Mouse (Mus musculus): ENCODE results near the gene Kif21b. TPM values are rescaled to one million over a fixed set of nuclear protein-coding genes. Genes with fewer than 3 reads are reported as not detected.

The Kif21b gene
- polyA plus RNA-seq, 1 experiment: 9.3 TPM

GRCm38 (mm10) chr1:136167657-136168056 is 36.5 kb downstream of the Kif21b start:
- H3K36me3 ChIP-seq (replicated peaks; ENCODE audit: low read length): peaks cover 99% of the 10 kb centered on the region
- peaks cover 8% of the 10 kb centered on the region; the same call in 1 of the 2 replicates for H3K4me1 ChIP-seq
- TF ChIP-seq GATA1 (IDR thresholded peaks at IDR 0.05; ENCODE audit: borderline replicate concordance, low read length): no peak
- TF ChIP-seq FLI1 (IDR thresholded peaks at IDR 0.05; ENCODE audit: low read length): no peak
- no peaks in the 10 kb centered on the region for H3K9me3 ChIP-seq
- no peaks in the 10 kb centered on the region for H3K27me3 ChIP-seq (replicated peaks)
- H3K4me3 ChIP-seq (replicated peaks): no peak overlapping the region

GRCm38 (mm10) chr1:136170109-136170508 is 38.9 kb downstream of the Kif21b start:
- Histone ChIP-seq H3K4me3 (replicated peaks) (no peak overlapping the region), H3K27me3 (replicated peaks) (no peaks in the 10 kb centered on the region), H3K9me3 (no peaks in the 10 kb centered on the region), H3K36me3 (replicated peaks; ENCODE audit: low read length) (peaks cover 99% of the 10 kb centered on the region), H3K4me1 (peaks cover 25% of the 10 kb centered on the region)
- TF ChIP-seq GATA1 (IDR thresholded peaks at IDR 0.05; ENCODE audit: borderline replicate concordance, low read length): no peak
- TF ChIP-seq FLI1 (IDR thresholded peaks at IDR 0.05; ENCODE audit: low read length): no peak

GRCm38 (mm10) chr1:136172696-136173095 is 41.5 kb downstream of the Kif21b start:
- no peaks in the 10 kb centered on the region for H3K27me3 ChIP-seq (replicated peaks)
- peaks cover 100% of the 10 kb centered on the region for H3K36me3 ChIP-seq (replicated peaks; ENCODE audit: low read length)
- H3K4me1 ChIP-seq: peaks cover 35% of the 10 kb centered on the region
- TF ChIP-seq FLI1 (IDR thresholded peaks at IDR 0.05; ENCODE audit: low read length) (no peak), GATA1 (IDR thresholded peaks at IDR 0.05; ENCODE audit: borderline replicate concordance, low read length) (no peak)
- H3K4me3 ChIP-seq (replicated peaks): no peak overlapping the region
- no peaks in the 10 kb centered on the region for H3K9me3 ChIP-seq

GRCm38 (mm10) chr1:136174101-136174606 is 43.0 kb downstream of the Kif21b start:
- TF ChIP-seq GATA1 (IDR thresholded peaks at IDR 0.05; ENCODE audit: borderline replicate concordance, low read length) (no peak), FLI1 (IDR thresholded peaks at IDR 0.05; ENCODE audit: low read length) (no peak)
- no peaks in the 10 kb centered on the region for H3K9me3 ChIP-seq
- H3K27me3 ChIP-seq (replicated peaks): no peaks in the 10 kb centered on the region
- H3K36me3 ChIP-seq (replicated peaks; ENCODE audit: low read length): peaks cover 93% of the 10 kb centered on the region
- H3K4me1 ChIP-seq: peaks cover 48% of the 10 kb centered on the region
- H3K4me3 ChIP-seq (replicated peaks): peak overlapping the region; percentile 34

- no peaks in the 10 kb centered on the region for H3K27me3 ChIP-seq (replicated peaks)
- H3K9me3 ChIP-seq: no peaks in the 10 kb centered on the region
- no peak for TF ChIP-seq GATA1 (IDR thresholded peaks at IDR 0.05; ENCODE audit: borderline replicate concordance, low read length)
- TF ChIP-seq FLI1 (IDR thresholded peaks at IDR 0.05; ENCODE audit: low read length): no peak
- H3K4me1 ChIP-seq: peaks cover 51% of the 10 kb centered on the region
- H3K36me3 ChIP-seq (replicated peaks; ENCODE audit: low read length): peaks cover 83% of the 10 kb centered on the region
- H3K4me3 ChIP-seq (replicated peaks): no peak overlapping the region
These were observed 44.0 kb downstream of the Kif21b start for GRCm38 (mm10) chr1:136175183-136175582.

- peaks cover 6% of the 10 kb centered on the region for H3K27me3 ChIP-seq (replicated peaks)
- H3K36me3 ChIP-seq (replicated peaks; ENCODE audit: low read length): peaks cover 64% of the 10 kb centered on the region
- TF ChIP-seq FLI1 (IDR thresholded peaks at IDR 0.05; ENCODE audit: low read length): no peak
- TF ChIP-seq GATA1 (IDR thresholded peaks at IDR 0.05; ENCODE audit: borderline replicate concordance, low read length): no peak
- H3K9me3 ChIP-seq: no peaks in the 10 kb centered on the region
- H3K4me3 ChIP-seq (replicated peaks): no peak overlapping the region
- peaks cover 53% of the 10 kb centered on the region for H3K4me1 ChIP-seq
These were observed 45.9 kb downstream of the Kif21b start for GRCm38 (mm10) chr1:136177085-136177484.

GRCm38 (mm10) chr1:136178741-136179140 is 47.6 kb downstream of the Kif21b start:
- TF ChIP-seq FLI1 (IDR thresholded peaks at IDR 0.05; ENCODE audit: low read length): no peak
- TF ChIP-seq GATA1 (IDR thresholded peaks at IDR 0.05; ENCODE audit: borderline replicate concordance, low read length): no peak
- no peaks in the 10 kb centered on the region for H3K9me3 ChIP-seq
- no peak overlapping the region for H3K4me3 ChIP-seq (replicated peaks)
- peaks cover 20% of the 10 kb centered on the region for H3K27me3 ChIP-seq (replicated peaks)
- peaks cover 42% of the 10 kb centered on the region for H3K4me1 ChIP-seq
- H3K36me3 ChIP-seq (replicated peaks; ENCODE audit: low read length): peaks cover 47% of the 10 kb centered on the region

- H3K4me1 ChIP-seq: peaks cover 36% of the 10 kb centered on the region
- TF ChIP-seq FLI1 (IDR thresholded peaks at IDR 0.05; ENCODE audit: low read length) (no peak), GATA1 (IDR thresholded peaks at IDR 0.05; ENCODE audit: borderline replicate concordance, low read length) (no peak)
- no peak overlapping the region for H3K4me3 ChIP-seq (replicated peaks)
- H3K9me3 ChIP-seq: no peaks in the 10 kb centered on the region
- peaks cover 39% of the 10 kb centered on the region for H3K36me3 ChIP-seq (replicated peaks; ENCODE audit: low read length)
- H3K27me3 ChIP-seq (replicated peaks): peaks cover 28% of the 10 kb centered on the region
These were observed 48.4 kb downstream of the Kif21b start for GRCm38 (mm10) chr1:136179511-136180001.

- H3K4me1 ChIP-seq: no peaks in the 10 kb centered on the region
- H3K4me3 ChIP-seq (replicated peaks): no peak overlapping the region
- H3K9me3 ChIP-seq: no peaks in the 10 kb centered on the region
- H3K27me3 ChIP-seq (replicated peaks): peaks cover 62% of the 10 kb centered on the region
- H3K36me3 ChIP-seq (replicated peaks; ENCODE audit: low read length): no peaks in the 10 kb centered on the region
- TF ChIP-seq GATA1 (IDR thresholded peaks at IDR 0.05; ENCODE audit: borderline replicate concordance, low read length): no peak
- no peak for TF ChIP-seq FLI1 (IDR thresholded peaks at IDR 0.05; ENCODE audit: low read length)
These were observed 58.8 kb downstream of the Kif21b start for GRCm38 (mm10) chr1:136190033-136190432.

- TF ChIP-seq GATA1 (IDR thresholded peaks at IDR 0.05; ENCODE audit: borderline replicate concordance, low read length): no peak
- TF ChIP-seq FLI1 (IDR thresholded peaks at IDR 0.05; ENCODE audit: low read length): no peak
- no peaks in the 10 kb centered on the region for H3K4me1 ChIP-seq
- H3K9me3 ChIP-seq: no peaks in the 10 kb centered on the region
- no peaks in the 10 kb centered on the region for H3K36me3 ChIP-seq (replicated peaks; ENCODE audit: low read length)
- peaks cover 50% of the 10 kb centered on the region for H3K27me3 ChIP-seq (replicated peaks)
- no peak within 1 kb of the TSS for H3K4me3 ChIP-seq (replicated peaks)
These were observed 81.6 kb downstream of the Kif21b start, which contains the start of gene Mroh3 for GRCm38 (mm10) chr1:136212803-136213202. TSS of gene Mroh3 (minus strand) at chr1:136212828.
